Mouse (Mus musculus): Measurements from ENCODE around the gene Cap1. TPM values are rescaled to one million over a fixed set of nuclear protein-coding genes. Genes with fewer than 3 reads are reported as not detected.

Cap1 gene
- polyA plus RNA-seq, 1 experiment from 2014 or later: 71.6 TPM

- no peaks in the 10 kb centered on the region for H3K9me3 ChIP-seq (ENCODE audit: control insufficient read depth, low read length)
- WGBS: 73% methylated on average over 5 of the region's 5 CpGs
- H3K4me1 ChIP-seq (ENCODE audit: control insufficient read depth, insufficient read depth, low read depth, low read length): peaks cover under 1% of the 10 kb centered on the region; the same call in 1 of the 2 replicates
- no peak overlapping the region for H3K27ac ChIP-seq (ENCODE audit: low read depth, low read length)
- ATAC-seq: no peak
- H3K4me2 ChIP-seq (ENCODE audit: low read length): no peak overlapping the region
- H3K36me3 ChIP-seq (ENCODE audit: control insufficient read depth, insufficient read depth, low read length): no peaks in the 10 kb centered on the region
- no peak overlapping the region for H3K9ac ChIP-seq (ENCODE audit: low read depth, low read length)
- no peak overlapping the region for H3K4me3 ChIP-seq (ENCODE audit: low read length)
- H3K27me3 ChIP-seq (replicated peaks; ENCODE audit: control insufficient read depth, insufficient read depth, low read length): no peaks in the 10 kb centered on the region
Observed at GRCm38 (mm10) chr4:122892157-122892556, 6.3 kb upstream of the Cap1 start.

DNA sequence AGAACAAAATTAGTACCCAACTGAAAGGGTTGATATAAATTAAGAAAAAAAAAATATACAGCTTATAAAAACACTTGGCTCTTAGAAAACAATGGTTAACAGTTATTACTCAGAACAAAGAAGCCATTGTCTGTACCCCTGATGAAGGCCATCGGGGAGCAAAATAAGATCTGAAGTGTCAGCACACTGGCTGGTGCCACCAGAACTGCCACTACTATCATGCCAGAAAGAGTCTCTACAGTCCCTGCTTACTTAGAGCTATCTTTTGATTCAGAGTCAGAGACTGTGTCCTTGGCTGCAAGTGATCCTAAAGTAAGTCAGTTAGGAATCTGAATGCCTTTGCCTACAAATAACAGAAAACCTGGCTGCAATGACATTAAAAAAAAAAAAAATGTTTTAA lies 5.7 kb upstream of the Cap1 start:
- no peak for ATAC-seq
- 10% methylated on average over 1 of the region's 1 CpGs for WGBS
- Histone ChIP-seq H3K9ac (ENCODE audit: low read depth, low read length) (no peak overlapping the region), H3K27ac (ENCODE audit: low read depth, low read length) (peak overlapping the region; percentile 20), H3K4me1 (ENCODE audit: control insufficient read depth, insufficient read depth, low read depth, low read length) (peaks cover 3% of the 10 kb centered on the region; the same call in 1 of the 2 replicates), H3K27me3 (replicated peaks; ENCODE audit: control insufficient read depth, insufficient read depth, low read length) (no peaks in the 10 kb centered on the region), H3K36me3 (ENCODE audit: control insufficient read depth, insufficient read depth, low read length) (no peaks in the 10 kb centered on the region), H3K4me3 (ENCODE audit: low read length) (no peak overlapping the region), H3K9me3 (ENCODE audit: control insufficient read depth, low read length) (no peaks in the 10 kb centered on the region), H3K4me2 (ENCODE audit: low read length) (no peak overlapping the region)

DNA sequence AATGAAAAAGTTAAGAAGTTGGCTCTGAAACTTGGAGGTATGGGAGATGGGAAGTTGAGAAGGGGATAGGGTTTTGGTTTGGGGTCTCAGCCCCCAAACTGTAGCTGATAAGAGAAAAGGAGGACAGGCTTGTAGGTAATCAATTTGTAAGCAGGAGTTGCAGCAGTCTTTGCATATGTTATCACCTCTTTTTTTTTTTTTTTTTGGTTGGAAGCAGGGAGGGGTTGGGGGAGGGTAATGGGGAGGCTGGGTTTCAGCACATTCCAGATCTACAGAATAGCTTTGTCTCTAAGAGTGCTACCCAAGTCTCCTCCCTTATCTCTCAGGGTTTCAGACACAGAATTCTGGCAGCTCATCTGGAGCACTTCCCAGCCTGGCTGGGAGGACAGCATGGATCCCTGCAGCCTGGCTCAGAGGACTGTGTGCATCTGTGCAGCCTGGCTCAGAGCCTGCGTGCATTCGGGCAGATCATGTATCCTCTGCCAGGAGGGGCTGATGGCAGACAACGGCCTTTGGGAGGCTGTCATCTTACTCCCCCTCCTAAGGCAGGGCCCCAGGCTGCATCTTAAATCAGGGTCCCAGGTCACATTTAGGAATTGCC lies 5.1 kb upstream of the Cap1 start:
- Histone ChIP-seq H3K9ac (ENCODE audit: low read depth, low read length) (no peak overlapping the region), H3K36me3 (ENCODE audit: control insufficient read depth, insufficient read depth, low read length) (no peaks in the 10 kb centered on the region), H3K4me2 (ENCODE audit: low read length) (no peak overlapping the region), H3K4me1 (ENCODE audit: control insufficient read depth, insufficient read depth, low read depth, low read length) (peaks cover 3% of the 10 kb centered on the region; the same call in 1 of the 2 replicates), H3K4me3 (ENCODE audit: low read length) (no peak overlapping the region), H3K27ac (ENCODE audit: low read depth, low read length) (peak overlapping the region; percentile 20), H3K27me3 (replicated peaks; ENCODE audit: control insufficient read depth, insufficient read depth, low read length) (no peaks in the 10 kb centered on the region), H3K9me3 (ENCODE audit: control insufficient read depth, low read length) (no peaks in the 10 kb centered on the region)
- WGBS: 0% methylated on average over 3 of the region's 3 CpGs
- ATAC-seq: peak; percentile 73

DNA sequence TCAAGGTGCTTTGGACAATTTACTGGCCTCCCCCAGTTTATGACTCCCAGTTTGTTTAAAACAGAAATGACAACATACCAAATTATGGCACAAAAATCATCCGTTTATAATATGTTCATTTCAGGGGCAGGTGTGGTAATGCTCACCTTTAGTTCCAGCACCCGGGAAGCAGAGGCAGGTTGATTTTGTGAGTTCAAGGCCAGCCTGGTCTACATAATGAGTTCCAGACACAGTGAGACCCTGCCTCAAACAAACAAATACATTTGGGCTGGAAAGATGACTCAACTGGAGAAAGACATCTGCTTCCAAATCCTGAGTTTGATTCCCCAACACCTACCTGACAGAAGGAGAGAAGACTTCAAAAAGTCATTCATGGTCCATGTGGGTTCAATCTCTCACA lies 1.5 kb upstream of the Cap1 start:
- WGBS: 76% methylated on average over 2 of the region's 2 CpGs
- peaks cover 24% of the 10 kb centered on the region for H3K4me1 ChIP-seq (ENCODE audit: control insufficient read depth, insufficient read depth, low read depth, low read length)
- H3K27ac ChIP-seq (ENCODE audit: low read depth, low read length): peak overlapping the region; percentile 100
- H3K36me3 ChIP-seq (ENCODE audit: control insufficient read depth, insufficient read depth, low read length): no peaks in the 10 kb centered on the region
- H3K9ac ChIP-seq (ENCODE audit: low read depth, low read length): no peak overlapping the region; the same call in 1 of the 2 replicates
- ATAC-seq: no peak
- H3K9me3 ChIP-seq (ENCODE audit: control insufficient read depth, low read length): no peaks in the 10 kb centered on the region
- H3K4me2 ChIP-seq (ENCODE audit: low read length): peak overlapping the region; percentile 92
- H3K4me3 ChIP-seq (ENCODE audit: low read length): peak overlapping the region; percentile 91; the same call in 1 of the 2 replicates
- H3K27me3 ChIP-seq (replicated peaks; ENCODE audit: control insufficient read depth, insufficient read depth, low read length): no peaks in the 10 kb centered on the region

DNA sequence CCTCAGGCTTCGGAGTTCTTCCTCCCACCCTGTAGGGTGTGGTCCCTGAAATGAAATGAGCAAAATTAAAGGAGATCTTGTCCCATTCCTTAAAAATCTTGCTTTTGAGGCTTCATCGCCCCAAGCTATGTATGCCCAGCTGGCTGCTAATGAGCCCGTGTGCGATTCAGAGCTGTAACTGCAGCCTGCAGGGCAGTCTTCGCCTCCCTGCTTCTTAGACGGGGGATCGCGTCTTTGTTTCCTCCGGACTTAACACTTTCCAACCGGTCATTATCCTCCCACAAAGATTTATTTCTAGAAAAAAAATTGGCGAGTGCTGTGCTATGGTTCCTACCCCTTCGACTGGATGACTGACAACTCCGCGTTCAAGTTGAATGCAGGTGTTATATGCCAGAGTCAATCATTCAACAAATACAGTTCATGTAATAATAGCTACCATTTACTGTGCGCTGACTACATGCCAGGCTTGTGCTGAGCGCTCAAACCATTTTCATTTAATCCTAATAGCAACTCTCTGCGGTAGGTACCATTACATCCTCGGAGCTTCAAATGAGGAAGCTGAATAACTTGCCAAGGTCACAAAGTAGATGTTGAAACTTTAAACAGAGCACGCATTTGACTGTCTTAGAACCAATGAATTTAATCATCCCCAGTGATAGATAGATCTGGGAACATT lies 861 bp upstream of the Cap1 start:
- 2% methylated on average over 19 of the region's 19 CpGs for WGBS
- peak overlapping the region; percentile 87 for H3K9ac ChIP-seq (ENCODE audit: low read depth, low read length)
- H3K27me3 ChIP-seq (replicated peaks; ENCODE audit: control insufficient read depth, insufficient read depth, low read length): no peaks in the 10 kb centered on the region
- no peaks in the 10 kb centered on the region for H3K36me3 ChIP-seq (ENCODE audit: control insufficient read depth, insufficient read depth, low read length)
- peak overlapping the region; percentile 91 for H3K4me3 ChIP-seq (ENCODE audit: low read length)
- H3K4me1 ChIP-seq (ENCODE audit: control insufficient read depth, insufficient read depth, low read depth, low read length): peaks cover 28% of the 10 kb centered on the region
- no peak; the same call in 1 of the 2 replicates for ATAC-seq
- H3K27ac ChIP-seq (ENCODE audit: low read depth, low read length): peak overlapping the region; percentile 100
- no peaks in the 10 kb centered on the region for H3K9me3 ChIP-seq (ENCODE audit: control insufficient read depth, low read length)
- peak overlapping the region; percentile 92 for H3K4me2 ChIP-seq (ENCODE audit: low read length)

DNA sequence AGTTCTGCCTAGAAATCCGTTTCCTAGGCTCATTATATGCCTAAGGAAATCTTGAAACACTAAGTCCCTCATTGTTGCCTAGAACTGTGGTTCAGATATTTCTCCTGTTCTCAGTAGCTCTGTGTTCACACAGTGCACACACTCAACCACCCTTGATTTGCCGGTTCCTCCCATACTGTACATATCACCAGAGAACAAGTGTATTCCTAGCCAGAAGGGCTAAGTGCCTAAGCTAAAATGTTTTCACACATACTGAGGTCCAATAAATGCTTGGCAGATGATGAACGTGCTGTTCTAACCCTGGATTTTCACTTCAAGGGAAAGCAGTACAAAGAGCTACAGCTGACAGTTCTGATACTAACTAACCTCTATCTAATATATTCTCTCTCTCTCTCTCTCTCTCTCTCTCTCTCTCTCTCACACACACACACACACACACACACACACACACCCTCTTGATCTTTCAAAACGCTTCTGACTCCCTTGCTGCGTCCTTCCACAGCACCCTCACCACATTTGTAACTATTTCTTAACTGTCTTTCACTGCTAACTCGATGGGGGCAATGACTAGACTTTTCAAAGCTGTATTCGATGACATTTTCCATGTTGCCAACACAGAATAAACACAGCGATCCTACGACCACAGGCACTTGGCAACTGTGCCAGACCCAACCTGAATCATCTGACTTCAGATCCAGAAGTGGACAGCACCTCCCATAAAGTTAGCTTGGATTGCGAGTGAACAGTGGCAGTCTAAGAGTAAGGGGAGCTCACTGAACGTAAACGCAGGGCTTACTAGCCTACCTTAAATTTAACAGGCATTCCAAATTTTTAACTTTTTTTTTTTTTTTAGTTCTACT lies 1.1 kb downstream of the Cap1 start:
- WGBS: 43% methylated on average over 12 of the region's 12 CpGs
- H3K36me3 ChIP-seq (ENCODE audit: control insufficient read depth, insufficient read depth, low read length): no peaks in the 10 kb centered on the region
- H3K27me3 ChIP-seq (replicated peaks; ENCODE audit: control insufficient read depth, insufficient read depth, low read length): no peaks in the 10 kb centered on the region
- H3K4me2 ChIP-seq (ENCODE audit: low read length): peak overlapping the region; percentile 78
- peaks cover 28% of the 10 kb centered on the region for H3K4me1 ChIP-seq (ENCODE audit: control insufficient read depth, insufficient read depth, low read depth, low read length)
- no peak for ATAC-seq
- peak overlapping the region; percentile 91 for H3K4me3 ChIP-seq (ENCODE audit: low read length)
- peak overlapping the region; percentile 100; the same call in 1 of the 2 replicates for H3K27ac ChIP-seq (ENCODE audit: low read depth, low read length)
- H3K9ac ChIP-seq (ENCODE audit: low read depth, low read length): peak overlapping the region; percentile 87
- no peaks in the 10 kb centered on the region for H3K9me3 ChIP-seq (ENCODE audit: control insufficient read depth, low read length)

GRCm38 (mm10) chr4:122884051-122884450 lies 1.8 kb downstream of the Cap1 start:
- H3K9ac ChIP-seq (ENCODE audit: low read depth, low read length): peak overlapping the region; percentile 11; the same call in 1 of the 2 replicates
- no peak for ATAC-seq
- 76% methylated on average over 2 of the region's 2 CpGs for WGBS
- H3K27ac ChIP-seq (ENCODE audit: low read depth, low read length): no peak overlapping the region
- no peaks in the 10 kb centered on the region for H3K27me3 ChIP-seq (replicated peaks; ENCODE audit: control insufficient read depth, insufficient read depth, low read length)
- H3K9me3 ChIP-seq (ENCODE audit: control insufficient read depth, low read length): no peaks in the 10 kb centered on the region
- no peak overlapping the region; the same call in none of the 2 replicates for H3K4me3 ChIP-seq (ENCODE audit: low read length)
- H3K36me3 ChIP-seq (ENCODE audit: control insufficient read depth, insufficient read depth, low read length): no peaks in the 10 kb centered on the region
- peak overlapping the region; percentile 78 for H3K4me2 ChIP-seq (ENCODE audit: low read length)
- peaks cover 28% of the 10 kb centered on the region for H3K4me1 ChIP-seq (ENCODE audit: control insufficient read depth, insufficient read depth, low read depth, low read length)

DNA sequence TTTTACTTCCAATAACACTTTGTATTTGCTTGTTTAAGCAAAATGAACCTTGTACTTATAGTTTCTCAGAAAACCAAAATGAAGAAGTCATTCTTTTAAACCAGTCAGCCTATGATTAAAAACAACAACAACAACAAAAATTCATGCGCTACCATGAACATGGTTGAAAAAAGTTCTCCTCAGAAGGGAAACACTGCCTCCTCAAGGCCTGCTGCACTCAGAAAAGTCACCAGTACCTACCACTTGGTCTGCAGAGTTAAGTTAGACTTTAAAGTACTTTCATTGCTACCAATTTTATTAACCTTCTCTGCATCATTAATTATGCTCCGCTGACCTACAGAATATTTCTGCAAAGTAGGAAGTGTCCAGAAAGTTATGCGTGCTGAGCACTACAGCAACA lies 2.6 kb downstream of the Cap1 start:
- 98% methylated on average over 3 of the region's 3 CpGs for WGBS
- no peak overlapping the region for H3K4me3 ChIP-seq (ENCODE audit: low read length)
- no peak overlapping the region for H3K27ac ChIP-seq (ENCODE audit: low read depth, low read length)
- no peak overlapping the region for H3K9ac ChIP-seq (ENCODE audit: low read depth, low read length)
- H3K4me1 ChIP-seq (ENCODE audit: control insufficient read depth, insufficient read depth, low read depth, low read length): peaks cover 28% of the 10 kb centered on the region
- H3K9me3 ChIP-seq (ENCODE audit: control insufficient read depth, low read length): no peaks in the 10 kb centered on the region
- H3K4me2 ChIP-seq (ENCODE audit: low read length): no peak overlapping the region; the same call in 1 of the 2 replicates
- H3K27me3 ChIP-seq (replicated peaks; ENCODE audit: control insufficient read depth, insufficient read depth, low read length): no peaks in the 10 kb centered on the region
- no peaks in the 10 kb centered on the region for H3K36me3 ChIP-seq (ENCODE audit: control insufficient read depth, insufficient read depth, low read length)
- no peak for ATAC-seq

- Histone ChIP-seq H3K4me1 (ENCODE audit: control insufficient read depth, insufficient read depth, low read depth, low read length) (peaks cover 28% of the 10 kb centered on the region), H3K27me3 (replicated peaks; ENCODE audit: control insufficient read depth, insufficient read depth, low read length) (no peaks in the 10 kb centered on the region), H3K36me3 (ENCODE audit: control insufficient read depth, insufficient read depth, low read length) (no peaks in the 10 kb centered on the region), H3K9ac (ENCODE audit: low read depth, low read length) (no peak overlapping the region), H3K9me3 (ENCODE audit: control insufficient read depth, low read length) (no peaks in the 10 kb centered on the region), H3K4me3 (ENCODE audit: low read length) (no peak overlapping the region), H3K27ac (ENCODE audit: low read depth, low read length) (no peak overlapping the region), H3K4me2 (ENCODE audit: low read length) (no peak overlapping the region)
- 79% methylated on average over 3 of the region's 3 CpGs for WGBS
- no peak for ATAC-seq
Observed at GRCm38 (mm10) chr4:122882544-122882943, 3.3 kb downstream of the Cap1 start.

Data from hindbrain, embryonic 16.5 days (tissue).